Mouse (Mus musculus) spleen, adult 2 months (tissue): ENCODE measurements at regions not wholly inside any gene's neighbourhood (a gene's known extent, or its start where the extent isn't known, plus 50 kb on each side); places are given as distances from the start of the nearest gene placed in this dataset.

Source experiments
- CTCF ChIP-seq: fragments of 200-500 bp; IDR thresholded peaks from 2 replicates; pipeline ENCODE4 v1.5.1; 2011; ENCODE audit warnings: mild to moderate bottlenecking, inconsistent platforms; ENCODE audit not compliant: insufficient read depth, insufficient read length, insufficient replicate concordance; ENCODE audit errors: extremely low read depth
- POLR2A ChIP-seq: fragments of 200-500 bp; IDR thresholded peaks from 2 replicates; pipeline ENCODE4 v1.6.1; 2011; ENCODE audit warnings: low read depth, low read length, inconsistent platforms

DNA sequence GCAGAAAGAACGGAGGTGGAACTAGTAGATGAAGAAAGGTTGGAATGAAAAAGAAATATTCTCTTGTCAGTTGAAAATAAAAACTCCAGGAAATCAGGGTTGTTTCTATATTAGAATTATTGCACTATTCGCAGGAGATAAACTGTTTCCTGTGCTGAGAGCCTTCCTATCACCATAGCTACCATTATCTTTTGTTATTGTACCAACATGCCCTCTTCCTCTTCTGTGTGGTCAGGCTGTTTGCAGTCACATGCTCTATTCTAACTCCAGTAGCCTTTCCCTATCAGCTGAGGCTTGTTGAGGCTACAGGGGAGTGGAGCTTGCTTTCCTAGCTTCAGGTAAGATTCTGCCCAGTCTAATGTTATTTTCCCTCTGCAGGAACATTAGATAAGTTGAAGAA, 263.0 kb upstream of the Mad2l1 start:
- TF ChIP-seq POLR2A (no peak), CTCF (no peak)
